Mouse (Mus musculus) stomach, adult 2 months (tissue): Measurements from ENCODE around the gene Mycbpap. TPM values are rescaled to one million over a fixed set of nuclear protein-coding genes. Genes with fewer than 3 reads are reported as not detected.

ENCODE experiments used
- polyA plus RNA-seq: library from polyadenylated mRNA; depleted of rRNA; stranded (reverse); fragments of >200 nt; gene quantifications from 2 replicates; pipeline ENCODE4 v1.2.3, GENCODE M21; 2012; rRNA removed

The Mycbpap gene
- 0.82 and 1.1 TPM in 2 replicates for polyA plus RNA-seq

GRCm38 (mm10) chr11:94521219-94521843, at the start of gene Mycbpap:
Gene Mycbpap, minus strand, starts transcription at chr11:94521742.

DNA sequence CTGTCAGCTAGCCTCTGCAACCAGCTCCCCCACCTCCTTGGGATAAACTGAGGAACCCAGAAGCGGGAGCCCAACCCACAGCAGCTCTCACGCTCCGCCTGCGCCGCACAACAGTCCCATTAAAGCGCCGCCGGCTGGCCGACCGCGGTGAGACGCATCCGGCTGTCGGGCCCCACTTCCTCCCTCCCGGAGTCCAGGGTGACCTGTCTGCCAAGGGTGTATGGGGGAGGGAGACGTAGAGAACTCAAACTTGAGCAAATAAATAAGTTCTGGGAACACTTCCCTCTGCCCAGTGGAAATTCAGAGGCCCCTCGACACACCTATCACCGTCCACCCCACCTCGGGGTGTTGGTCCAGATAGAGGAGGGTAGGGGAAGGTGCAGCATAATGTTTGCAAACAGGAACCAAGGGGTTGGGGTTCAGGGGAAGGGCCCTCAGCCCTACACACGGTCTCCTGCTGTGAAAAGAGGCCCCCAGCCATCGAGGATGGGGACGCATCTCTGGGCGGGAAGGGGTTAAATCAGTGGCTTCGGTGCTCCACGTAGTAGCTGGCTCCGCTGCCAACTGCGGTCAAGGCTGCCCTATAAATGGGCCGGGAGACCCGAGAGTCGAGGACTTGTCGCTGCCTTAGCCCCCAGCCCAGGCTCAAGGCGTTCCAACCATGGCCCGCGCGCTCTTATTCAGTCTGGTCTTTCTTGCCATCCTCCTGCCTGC, 43.1 kb upstream of the Mycbpap start, which contains the start of gene Chad:
Gene Chad, plus strand, starts transcription at position 611 of the 714 bp plus-strand sequence.

GRCm38 (mm10) chr11:94548888-94549690, 27.5 kb upstream of the Mycbpap start, which contains the start of gene Rsad1:
Gene Rsad1, minus strand, starts transcription at chr11:94549255.

GRCm38 (mm10) chr11:94499661-94500152, 21.8 kb downstream of the Mycbpap start, which contains the start of gene Epn3:
Gene Epn3, minus strand, starts transcription at chr11:94499974.

DNA sequence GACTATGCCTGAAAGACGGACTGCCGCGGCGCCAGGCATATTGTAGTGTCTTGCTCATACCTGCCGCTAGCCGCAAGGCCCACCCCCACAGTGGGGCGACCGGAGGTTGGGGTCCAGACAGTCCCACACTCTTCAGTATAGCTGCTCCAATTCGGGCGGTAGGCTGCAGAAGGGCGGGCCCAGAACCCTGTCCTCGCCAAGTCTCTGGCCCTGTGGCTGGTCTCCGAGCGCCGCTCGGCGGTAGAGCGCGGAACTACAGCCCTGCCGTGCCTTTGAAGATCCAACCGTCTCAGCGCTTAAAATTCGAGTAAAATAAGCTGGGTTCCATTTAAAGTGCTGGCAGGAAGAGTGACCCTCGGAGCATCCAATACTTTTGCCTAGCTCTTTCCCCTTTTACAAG, 35.5 kb downstream of the Mycbpap start, which contains the start of gene Spata20:
Gene Spata20, minus strand, starts transcription at position 179 of the 400 bp plus-strand sequence.

DNA sequence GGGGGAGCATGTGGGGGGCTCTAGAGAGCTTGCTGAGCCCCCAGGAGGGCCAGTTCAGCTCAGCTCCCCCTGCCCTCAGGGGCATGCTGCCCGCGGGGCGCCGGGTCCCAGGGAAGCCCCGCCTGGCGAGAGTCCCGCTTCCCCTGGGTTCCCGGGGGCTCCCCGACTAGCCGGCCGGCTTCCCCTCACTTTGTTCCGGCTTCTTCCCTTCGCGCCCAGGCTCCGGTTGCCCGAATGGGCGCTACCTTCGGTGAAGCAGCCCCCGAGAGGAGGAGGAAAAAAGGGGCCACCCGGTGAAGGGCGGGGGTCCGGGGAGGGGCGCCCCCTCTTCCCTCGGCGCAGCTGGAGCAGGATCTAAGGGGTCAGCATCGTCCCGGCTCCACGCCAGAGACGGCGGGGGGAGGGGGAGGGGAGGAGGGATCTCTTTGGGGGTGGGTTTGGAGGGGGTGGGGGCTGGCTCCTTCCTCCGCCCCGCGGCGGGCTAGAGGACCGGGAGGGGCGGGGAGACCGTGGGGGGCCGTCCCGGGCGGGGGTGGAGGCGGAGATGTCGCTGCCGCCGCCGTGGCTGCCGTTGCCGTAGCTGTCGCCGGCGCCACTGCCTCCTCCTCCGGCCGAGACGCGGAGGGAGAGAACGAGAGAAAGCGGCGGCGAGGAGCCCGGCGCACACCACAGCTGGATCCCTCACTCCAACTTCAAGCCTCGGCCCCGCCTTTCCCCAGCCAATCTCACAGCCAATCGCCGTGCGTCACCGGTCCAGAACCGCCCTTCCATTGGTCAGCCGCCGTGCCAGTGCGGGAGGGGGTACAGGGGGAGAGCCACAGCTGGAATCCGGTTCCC, 47.6 kb downstream of the Mycbpap start, which contains the start of gene Cacna1g:
Gene Cacna1g, minus strand, starts transcription at position 492 of the 837 bp plus-strand sequence.

Other genes starting within 250 kb of the Mycbpap start
- gene Gm21885, start 239.9 kb downstream of the Mycbpap start, polyA plus RNA-seq, result not detected in 2 replicates
- gene Luc7l3, start 199.8 kb downstream of the Mycbpap start, polyA plus RNA-seq, result 0.78 and 1.2 TPM in 2 replicates
- gene Ankrd40, start 193.7 kb downstream of the Mycbpap start, polyA plus RNA-seq, result 61.2 and 65.7 TPM in 2 replicates
- gene Abcc3, start 128.7 kb downstream of the Mycbpap start, polyA plus RNA-seq, result 129 and 173 TPM in 2 replicates
- 5.4 and 8.9 TPM in 2 replicates for gene Cacna1g, start 47.5 kb downstream of the Mycbpap start, polyA plus RNA-seq
- 0.23 and 0.24 TPM in 2 replicates for gene Spata20, start 35.6 kb downstream of the Mycbpap start, polyA plus RNA-seq
- gene Epn3, start 21.8 kb downstream of the Mycbpap start, polyA plus RNA-seq, result 58.6 and 121 TPM in 2 replicates
- gene Rsad1, start 27.5 kb upstream of the Mycbpap start, polyA plus RNA-seq, result 5.7 and 6.0 TPM in 2 replicates
- gene Chad, start 43.3 kb upstream of the Mycbpap start, polyA plus RNA-seq, result 15.3 and 21.6 TPM in 2 replicates
- gene Acsf2, start 80.1 kb upstream of the Mycbpap start, polyA plus RNA-seq, result 9.9 and 11.3 TPM in 2 replicates
- gene Lrrc59, start 108.0 kb upstream of the Mycbpap start, polyA plus RNA-seq, result 31.1 and 39.8 TPM in 2 replicates
- 7.5 and 8.3 TPM in 2 replicates for gene Mrpl27, start 132.0 kb upstream of the Mycbpap start, polyA plus RNA-seq
- gene Eme1, start 132.2 kb upstream of the Mycbpap start, polyA plus RNA-seq, result 0.55 and 0.58 TPM in 2 replicates
- gene Xylt2, start 155.8 kb upstream of the Mycbpap start, polyA plus RNA-seq, result 15.4 and 16.1 TPM in 2 replicates
- not detected in 2 replicates for gene Gm11541, start 182.8 kb upstream of the Mycbpap start, polyA plus RNA-seq
- gene Cdc34b, start 220.0 kb upstream of the Mycbpap start, polyA plus RNA-seq, result 0.08 TPM in 1 of 2 replicates, not detected in the other